Mouse (Mus musculus) heart, embryonic 16.5 days (tissue): ENCODE measurements around the gene Lmbr1. TPM values are rescaled to one million over a fixed set of nuclear protein-coding genes. Genes with fewer than 3 reads are reported as not detected.

ENCODE experiments used
- ATAC-seq: fragments of 200-750 bp; cut with Nextera tagmentation; replicated peaks from 2 replicates; pipeline ENCODE4 v1.8.0; 2017; ENCODE audit warnings: moderate number of reproducible peaks; ENCODE audit not compliant: insufficient read depth, low FRiP score; ENCODE audit errors: extremely low read depth
- H3K27ac ChIP-seq: fragments of 300-500 bp; sonication (generic); 2 replicates; pipeline ENCODE4 v1.5.1; 2014; ENCODE audit warnings: mild to moderate bottlenecking, low read length, control low read depth, moderate library complexity
- H3K27me3 ChIP-seq: fragments of 300-500 bp; sonication (generic); 2 replicates; pipeline ENCODE4 v1.6.1; 2014; ENCODE audit warnings: low read length, mixed read lengths; ENCODE audit not compliant: control insufficient read depth, insufficient read depth
- H3K36me3 ChIP-seq: fragments of 300-500 bp; sonication (generic); 2 replicates; pipeline ENCODE4 v1.6.1; 2014; ENCODE audit not compliant: control insufficient read depth, insufficient read depth
- H3K4me1 ChIP-seq: fragments of 300-500 bp; sonication (generic); 2 replicates; pipeline ENCODE4 v1.6.1; 2014; ENCODE audit warnings: low read length, mixed read lengths; ENCODE audit not compliant: control insufficient read depth, insufficient read depth
- H3K4me2 ChIP-seq: fragments of 300-500 bp; sonication (generic); 2 replicates; pipeline ENCODE4 v1.6.1; 2014; ENCODE audit warnings: low read depth, mild to moderate bottlenecking, control low read depth, low read length
- H3K4me3 ChIP-seq: fragments of 300-500 bp; sonication (generic); 2 replicates; pipeline ENCODE4 v1.5.1; 2014; ENCODE audit warnings: mild to moderate bottlenecking, control low read depth, low read length
- H3K9ac ChIP-seq: fragments of 300-500 bp; sonication (generic); 2 replicates; pipeline ENCODE4 v1.6.1; 2014; ENCODE audit warnings: low read length, control low read depth
- H3K9me3 ChIP-seq: fragments of 300-500 bp; sonication (generic); replicated peaks from 2 replicates; pipeline ENCODE4 v1.6.1; 2016; ENCODE audit warnings: low read length; ENCODE audit not compliant: control insufficient read depth
- WGBS: fragments of 180-500 bp; shearing (Covaris S2); extraction: QIAGEN DNeasy Blood & Tissue Kit; methylation state at CpG from one replicate; pipeline ENCODE4 v1.1.7; 2014; 5-methylcytosine and 5-hydroxymethylcytosine counted together
- polyA plus RNA-seq: library from polyadenylated mRNA; unstranded; fragments of >200 nt; fragmentation: Nextera tagmentation; extraction: Ambion mirVana; gene quantifications from 2 replicates; pipeline ENCODE4 v1.2.1, GENCODE M21; 2015

Lmbr1 gene
- polyA plus RNA-seq, 1 experiment from 2014 or later, result 17.6 TPM

GRCm38 (mm10) chr5:29382776-29383175 lies 4.6 kb upstream of the Lmbr1 start:
- no peaks in the 10 kb centered on the region for H3K27me3 ChIP-seq
- H3K4me3 ChIP-seq, result no peak overlapping the region
- no peak overlapping the region for H3K4me2 ChIP-seq
- WGBS, result 78% methylated on average over 1 of the region's 1 CpGs
- no peak for ATAC-seq
- no peak overlapping the region for H3K27ac ChIP-seq
- H3K36me3 ChIP-seq, result no peaks in the 10 kb centered on the region
- no peak overlapping the region for H3K9ac ChIP-seq
- H3K4me1 ChIP-seq, result peaks cover 5% of the 10 kb centered on the region; the same call in 1 of the 2 replicates
- H3K9me3 ChIP-seq, result no peaks in the 10 kb centered on the region

- H3K9me3 ChIP-seq, result no peaks in the 10 kb centered on the region
- no peaks in the 10 kb centered on the region for H3K27me3 ChIP-seq
- no peak for ATAC-seq
- no peaks in the 10 kb centered on the region for H3K36me3 ChIP-seq
- H3K4me2 ChIP-seq, result no peak overlapping the region
- no peak overlapping the region for H3K27ac ChIP-seq
- no peak overlapping the region for H3K9ac ChIP-seq
- no peak overlapping the region for H3K4me3 ChIP-seq
- 55% methylated on average over 2 of the region's 2 CpGs for WGBS
- peaks cover 8% of the 10 kb centered on the region for H3K4me1 ChIP-seq
Observed at GRCm38 (mm10) chr5:29380091-29380490, 1.9 kb upstream of the Lmbr1 start.

GRCm38 (mm10) chr5:29377590-29378297 lies 446 bp downstream of the Lmbr1 start:
- H3K4me3 ChIP-seq, result peak overlapping the region; percentile 72
- H3K9me3 ChIP-seq, result no peaks in the 10 kb centered on the region
- no peaks in the 10 kb centered on the region for H3K36me3 ChIP-seq
- peak overlapping the region; percentile 80 for H3K9ac ChIP-seq
- H3K4me1 ChIP-seq, result peaks cover 8% of the 10 kb centered on the region
- H3K4me2 ChIP-seq, result peak overlapping the region; percentile 90
- ATAC-seq, result peak; percentile 65
- H3K27me3 ChIP-seq, result no peaks in the 10 kb centered on the region
- H3K27ac ChIP-seq, result peak overlapping the region; percentile 66; the same call in 1 of the 2 replicates
- WGBS, result 2% methylated on average over 44 of the region's 47 CpGs

GRCm38 (mm10) chr5:29363511-29363910 lies 14.7 kb downstream of the Lmbr1 start:
- Histone ChIP-seq H3K9me3 (no peaks in the 10 kb centered on the region), H3K36me3 (peaks cover 17% of the 10 kb centered on the region), H3K9ac (no peak overlapping the region), H3K27ac (peak overlapping the region; percentile 61), H3K27me3 (no peaks in the 10 kb centered on the region), H3K4me2 (peak overlapping the region; percentile 37; the same call in 1 of the 2 replicates), H3K4me3 (peak overlapping the region; percentile 4; the same call in 1 of the 2 replicates), H3K4me1 (no peaks in the 10 kb centered on the region)
- WGBS, result 37% methylated on average over 6 of the region's 6 CpGs
- peak; percentile 75 for ATAC-seq

GRCm38 (mm10) chr5:29335836-29336235 lies 42.4 kb downstream of the Lmbr1 start:
- no peak for ATAC-seq
- Histone ChIP-seq H3K9me3 (no peaks in the 10 kb centered on the region), H3K4me1 (no peaks in the 10 kb centered on the region), H3K4me3 (no peak overlapping the region), H3K27me3 (no peaks in the 10 kb centered on the region), H3K36me3 (no peaks in the 10 kb centered on the region; the same call in 1 of the 2 replicates), H3K27ac (no peak overlapping the region), H3K9ac (no peak overlapping the region), H3K4me2 (no peak overlapping the region)
- 55% methylated on average over 5 of the region's 5 CpGs for WGBS

- Histone ChIP-seq H3K4me1 (no peaks in the 10 kb centered on the region), H3K36me3 (no peaks in the 10 kb centered on the region), H3K4me2 (no peak overlapping the region), H3K9me3 (no peaks in the 10 kb centered on the region), H3K4me3 (no peak overlapping the region), H3K9ac (no peak overlapping the region), H3K27me3 (no peaks in the 10 kb centered on the region), H3K27ac (no peak overlapping the region)
- no peak for ATAC-seq
- 94% methylated on average over 2 of the region's 2 CpGs for WGBS
Observed at GRCm38 (mm10) chr5:29322503-29322902, 55.7 kb downstream of the Lmbr1 start.

- no peaks in the 10 kb centered on the region for H3K4me1 ChIP-seq
- no peak for ATAC-seq
- H3K27ac ChIP-seq, result no peak overlapping the region
- 69% methylated on average over 3 of the region's 3 CpGs for WGBS
- no peak overlapping the region for H3K9ac ChIP-seq
- no peak overlapping the region for H3K4me3 ChIP-seq
- no peak overlapping the region for H3K4me2 ChIP-seq
- no peaks in the 10 kb centered on the region for H3K9me3 ChIP-seq
- no peaks in the 10 kb centered on the region for H3K27me3 ChIP-seq
- peaks cover 2% of the 10 kb centered on the region; the same call in 1 of the 2 replicates for H3K36me3 ChIP-seq
Observed at GRCm38 (mm10) chr5:29309191-29309590, 69.0 kb downstream of the Lmbr1 start.

GRCm38 (mm10) chr5:29293194-29293593 lies 85.0 kb downstream of the Lmbr1 start:
- no peaks in the 10 kb centered on the region for H3K9me3 ChIP-seq
- H3K4me1 ChIP-seq, result no peaks in the 10 kb centered on the region
- no peak overlapping the region for H3K9ac ChIP-seq
- ATAC-seq, result no peak
- 0 out of 2 replicates have a peak, but pooled peaks cover 2% of the 10 kb centered on the region for H3K36me3 ChIP-seq
- no peak overlapping the region for H3K4me2 ChIP-seq
- no peaks in the 10 kb centered on the region for H3K27me3 ChIP-seq
- no peak overlapping the region for H3K4me3 ChIP-seq
- 22% methylated on average over 2 of the region's 2 CpGs for WGBS
- H3K27ac ChIP-seq, result no peak overlapping the region

GRCm38 (mm10) chr5:29290110-29290509 lies 88.1 kb downstream of the Lmbr1 start:
- 92% methylated on average over 3 of the region's 3 CpGs for WGBS
- Histone ChIP-seq H3K4me1 (no peaks in the 10 kb centered on the region), H3K27me3 (no peaks in the 10 kb centered on the region), H3K9ac (no peak overlapping the region), H3K9me3 (no peaks in the 10 kb centered on the region), H3K4me2 (no peak overlapping the region), H3K36me3 (0 out of 2 replicates have a peak, but pooled peaks cover 2% of the 10 kb centered on the region), H3K27ac (no peak overlapping the region), H3K4me3 (no peak overlapping the region)
- no peak for ATAC-seq
